Mouse (Mus musculus) brain, embryonic 14.5 days (tissue): ENCODE measurements at regions not wholly inside any gene's neighbourhood (a gene's known extent, or its start where the extent isn't known, plus 50 kb on each side); places are given as distances from the start of the nearest gene placed in this dataset.

ENCODE experiments used
- CTCF ChIP-seq: fragments of 200-500 bp; IDR thresholded peaks from 2 replicates; pipeline ENCODE4 v1.5.1; 2012; ENCODE audit warnings: inconsistent platforms, mild to moderate bottlenecking, moderate library complexity, borderline replicate concordance; ENCODE audit not compliant: insufficient read depth, insufficient read length; ENCODE audit errors: extremely low read depth
- POLR2A ChIP-seq: fragments of 200-500 bp; IDR thresholded peaks from 2 replicates; pipeline ENCODE4 v1.6.1; 2012; ENCODE audit warnings: mild to moderate bottlenecking, inconsistent platforms, borderline replicate concordance; ENCODE audit not compliant: poor library complexity, insufficient read depth, insufficient read length, severe bottlenecking; ENCODE audit errors: extremely low read depth

GRCm38 (mm10) chr10:114241606-114242005 is 560.5 kb downstream of the Trhde start:
- TF ChIP-seq CTCF, result no peak
- TF ChIP-seq POLR2A, result no peak
